Mouse (Mus musculus) hindbrain, embryonic 14.5 days (tissue): ENCODE measurements around the gene Aldh3a2. TPM values are rescaled to one million over a fixed set of nuclear protein-coding genes. Genes with fewer than 3 reads are reported as not detected.

Source experiments
- ATAC-seq: fragments of 200-750 bp; cut with Nextera tagmentation; 2 replicates; pipeline ENCODE4 v1.8.0; 2017; ENCODE audit warnings: moderate number of reproducible peaks, mild to moderate bottlenecking, moderate TSS enrichment, moderate library complexity; ENCODE audit not compliant: low FRiP score
- DNase-seq: peaks from one replicate; pipeline ENCODE4 v3.0.0-alpha.2; 2015; ENCODE audit warnings: low spot score
- H3K27ac ChIP-seq: fragments of 300-500 bp; sonication (generic); 2 replicates; pipeline ENCODE4 v1.5.1; 2014; ENCODE audit warnings: mild to moderate bottlenecking, moderate library complexity
- H3K27me3 ChIP-seq: fragments of 300-500 bp; sonication (generic); 2 replicates; pipeline ENCODE4 v1.6.1; 2014; ENCODE audit warnings: mild to moderate bottlenecking, low read length, mixed read lengths; ENCODE audit not compliant: control insufficient read depth, insufficient read depth
- H3K36me3 ChIP-seq: fragments of 300-500 bp; sonication (generic); replicated peaks from 2 replicates; pipeline ENCODE4 v1.6.1; 2014; ENCODE audit not compliant: control insufficient read depth, insufficient read depth
- H3K4me1 ChIP-seq: fragments of 300-500 bp; sonication (generic); replicated peaks from 2 replicates; pipeline ENCODE4 v1.6.1; 2014; ENCODE audit warnings: antibody characterized with exemption, low read length, mixed read lengths; ENCODE audit not compliant: control insufficient read depth, insufficient read depth
- H3K4me2 ChIP-seq: fragments of 300-500 bp; sonication (generic); replicated peaks from 2 replicates; pipeline ENCODE4 v1.6.1; 2014; ENCODE audit warnings: mild to moderate bottlenecking, moderate library complexity
- H3K4me3 ChIP-seq: fragments of 300-500 bp; sonication (generic); replicated peaks from 2 replicates; pipeline ENCODE4 v1.5.1; 2014; ENCODE audit warnings: mild to moderate bottlenecking, low read length
- H3K9ac ChIP-seq: fragments of 300-500 bp; sonication (generic); 2 replicates; pipeline ENCODE4 v1.6.1; 2014
- H3K9me3 ChIP-seq: fragments of 300-500 bp; sonication (generic); 2 replicates; pipeline ENCODE4 v1.6.1; 2016; ENCODE audit warnings: low read length; ENCODE audit not compliant: control insufficient read depth
- WGBS: fragments of 180-500 bp; shearing (Covaris S2); extraction: QIAGEN DNeasy Blood & Tissue Kit; methylation state at CpG from one replicate; pipeline ENCODE4 v1.1.7; 2014; 5-methylcytosine and 5-hydroxymethylcytosine counted together
- polyA plus RNA-seq: library from polyadenylated mRNA; unstranded; fragments of >200 nt; fragmentation: Nextera tagmentation; extraction: Ambion mirVana; gene quantifications from 2 replicates; pipeline ENCODE4 v1.2.1, GENCODE M21; 2014

The Aldh3a2 gene
- polyA plus RNA-seq, 1 experiment from 2014 or later: 28.0 TPM

- no peaks in the 10 kb centered on the region for H3K4me1 ChIP-seq
- no peaks in the 10 kb centered on the region for H3K27me3 ChIP-seq
- no peak overlapping the region for H3K9ac ChIP-seq
- ATAC-seq (no peak), DNase-seq (no peak)
- no peak overlapping the region for H3K4me2 ChIP-seq
- no peaks in the 10 kb centered on the region for H3K9me3 ChIP-seq
- 80% methylated on average over 2 of the region's 2 CpGs for WGBS
- H3K36me3 ChIP-seq: no peaks in the 10 kb centered on the region
- no peak overlapping the region for H3K27ac ChIP-seq
- no peak overlapping the region for H3K4me3 ChIP-seq
Measured at GRCm38 (mm10) chr11:61277937-61278336, 10.7 kb upstream of the Aldh3a2 start.

GRCm38 (mm10) chr11:61276482-61276881, 9.2 kb upstream of the Aldh3a2 start:
- Histone ChIP-seq H3K36me3 (no peaks in the 10 kb centered on the region), H3K27me3 (no peaks in the 10 kb centered on the region), H3K27ac (no peak overlapping the region), H3K4me2 (no peak overlapping the region), H3K9me3 (no peaks in the 10 kb centered on the region), H3K9ac (no peak overlapping the region), H3K4me1 (no peaks in the 10 kb centered on the region), H3K4me3 (no peak overlapping the region)
- DNase-seq: no peak
- no peak for ATAC-seq
- 81% methylated on average over 3 of the region's 3 CpGs for WGBS

GRCm38 (mm10) chr11:61275106-61275505, 7.8 kb upstream of the Aldh3a2 start:
- no peaks in the 10 kb centered on the region for H3K36me3 ChIP-seq
- no peaks in the 10 kb centered on the region for H3K9me3 ChIP-seq
- H3K4me3 ChIP-seq: no peak overlapping the region
- no peak for ATAC-seq
- 87% methylated on average over 8 of the region's 8 CpGs for WGBS
- no peak overlapping the region for H3K9ac ChIP-seq
- H3K27ac ChIP-seq: no peak overlapping the region
- H3K27me3 ChIP-seq: no peaks in the 10 kb centered on the region
- no peak for DNase-seq
- H3K4me1 ChIP-seq: no peaks in the 10 kb centered on the region
- H3K4me2 ChIP-seq: no peak overlapping the region

- H3K36me3 ChIP-seq: no peaks in the 10 kb centered on the region
- no peak overlapping the region for H3K4me3 ChIP-seq
- no peaks in the 10 kb centered on the region for H3K4me1 ChIP-seq
- WGBS: 81% methylated on average over 1 of the region's 1 CpGs
- no peaks in the 10 kb centered on the region for H3K27me3 ChIP-seq
- no peak for ATAC-seq
- H3K9ac ChIP-seq: no peak overlapping the region
- no peak overlapping the region for H3K4me2 ChIP-seq
- H3K9me3 ChIP-seq: no peaks in the 10 kb centered on the region
- H3K27ac ChIP-seq: no peak overlapping the region
- no peak for DNase-seq
Measured at GRCm38 (mm10) chr11:61274421-61274820, 7.2 kb upstream of the Aldh3a2 start.

GRCm38 (mm10) chr11:61273928-61274327, 6.7 kb upstream of the Aldh3a2 start:
- ATAC-seq (no peak), DNase-seq (no peak)
- Histone ChIP-seq H3K27me3 (no peaks in the 10 kb centered on the region), H3K9ac (no peak overlapping the region), H3K27ac (no peak overlapping the region), H3K4me3 (no peak overlapping the region), H3K4me2 (no peak overlapping the region), H3K9me3 (no peaks in the 10 kb centered on the region), H3K4me1 (no peaks in the 10 kb centered on the region), H3K36me3 (no peaks in the 10 kb centered on the region)
- 91% methylated on average over 2 of the region's 2 CpGs for WGBS

GRCm38 (mm10) chr11:61271612-61272011, 4.3 kb upstream of the Aldh3a2 start:
- DNase-seq: no peak
- Histone ChIP-seq H3K9ac (no peak overlapping the region), H3K27me3 (no peaks in the 10 kb centered on the region), H3K27ac (no peak overlapping the region), H3K4me2 (no peak overlapping the region), H3K9me3 (no peaks in the 10 kb centered on the region), H3K4me3 (no peak overlapping the region), H3K36me3 (no peaks in the 10 kb centered on the region), H3K4me1 (no peaks in the 10 kb centered on the region)
- ATAC-seq: no peak

- H3K36me3 ChIP-seq: no peaks in the 10 kb centered on the region
- no peaks in the 10 kb centered on the region for H3K27me3 ChIP-seq
- no peak overlapping the region for H3K9ac ChIP-seq
- no peaks in the 10 kb centered on the region for H3K9me3 ChIP-seq
- no peak overlapping the region for H3K27ac ChIP-seq
- no peak for ATAC-seq
- no peak overlapping the region for H3K4me3 ChIP-seq
- peaks cover 10% of the 10 kb centered on the region for H3K4me1 ChIP-seq
- H3K4me2 ChIP-seq: no peak overlapping the region
- WGBS: 84% methylated on average over 5 of the region's 5 CpGs
- DNase-seq: no peak
Measured at GRCm38 (mm10) chr11:61270406-61270805, 3.1 kb upstream of the Aldh3a2 start.

- H3K27me3 ChIP-seq: no peaks in the 10 kb centered on the region
- 0 out of 2 replicates have a peak, but pooled peaks cover 5% of the 10 kb centered on the region for H3K36me3 ChIP-seq
- peaks cover 10% of the 10 kb centered on the region for H3K4me1 ChIP-seq
- no peak overlapping the region for H3K4me3 ChIP-seq
- H3K4me2 ChIP-seq: no peak overlapping the region
- no peak overlapping the region for H3K27ac ChIP-seq
- no peak for DNase-seq
- no peaks in the 10 kb centered on the region for H3K9me3 ChIP-seq
- no peak overlapping the region for H3K9ac ChIP-seq
- WGBS: 95% methylated on average over 6 of the region's 6 CpGs
- ATAC-seq: no peak
Measured at GRCm38 (mm10) chr11:61268626-61269349, 1.5 kb upstream of the Aldh3a2 start.

GRCm38 (mm10) chr11:61263841-61264240, 3.4 kb downstream of the Aldh3a2 start:
- Histone ChIP-seq H3K4me1 (peaks cover 10% of the 10 kb centered on the region), H3K4me3 (no peak overlapping the region), H3K27me3 (no peaks in the 10 kb centered on the region), H3K4me2 (no peak overlapping the region), H3K27ac (no peak overlapping the region), H3K36me3 (peaks cover 35% of the 10 kb centered on the region), H3K9me3 (no peaks in the 10 kb centered on the region), H3K9ac (no peak overlapping the region)
- DNase-seq: no peak
- no peak for ATAC-seq
- WGBS: 91% methylated on average over 1 of the region's 1 CpGs

GRCm38 (mm10) chr11:61262516-61262915, 4.7 kb downstream of the Aldh3a2 start:
- no peak overlapping the region for H3K4me2 ChIP-seq
- H3K4me3 ChIP-seq: no peak overlapping the region
- peaks cover 10% of the 10 kb centered on the region for H3K4me1 ChIP-seq
- WGBS: 92% methylated on average over 14 of the region's 14 CpGs
- H3K9ac ChIP-seq: no peak overlapping the region
- no peaks in the 10 kb centered on the region for H3K9me3 ChIP-seq
- DNase-seq (no peak), ATAC-seq (no peak)
- peaks cover 46% of the 10 kb centered on the region for H3K36me3 ChIP-seq
- H3K27ac ChIP-seq: no peak overlapping the region
- H3K27me3 ChIP-seq: no peaks in the 10 kb centered on the region
